Mouse (Mus musculus): ENCODE data around the gene Ctsh.

Ctsh gene

GRCm38 (mm10) chr9:90113651-90114566 is 60.0 kb downstream of the Ctsh start:
- DNase-seq, result peak; percentile 84 to 86

- DNase-seq, result peak; percentile 96 to 98
These were observed 60.8 kb downstream of the Ctsh start, which contains the start of gene Morf4l1 for GRCm38 (mm10) chr9:90114567-90115307. TSS of gene Morf4l1 (minus strand) at chr9:90114774.

- DNase-seq, result no peak
These were observed 61.4 kb downstream of the Ctsh start for GRCm38 (mm10) chr9:90115308-90115700.

GRCm38 (mm10) chr9:90117234-90117633 is 63.3 kb downstream of the Ctsh start:
- DNase-seq, result no peak

- DNase-seq, result no peak
These were observed 68.3 kb downstream of the Ctsh start for GRCm38 (mm10) chr9:90122246-90122740.

GRCm38 (mm10) chr9:90124156-90124872 is 70.4 kb downstream of the Ctsh start:
- DNase-seq, result no peak

- no peak for DNase-seq
These were observed 70.9 kb downstream of the Ctsh start for GRCm38 (mm10) chr9:90124873-90125245.

All from cerebellum, postnatal 36 days (tissue).